Mouse (Mus musculus) ES-CJ7 (cell line): ENCODE data around the gene Rnf126.
A peak's percentile ranks its signal among the peaks of the same experiment; 100 is the strongest.

Source experiments
- DNase-seq: peaks from one replicate; pipeline ENCODE4 v3.0.0; 2011; ENCODE audit warnings: low read depth, low spot score

Gene Rnf126

DNA sequence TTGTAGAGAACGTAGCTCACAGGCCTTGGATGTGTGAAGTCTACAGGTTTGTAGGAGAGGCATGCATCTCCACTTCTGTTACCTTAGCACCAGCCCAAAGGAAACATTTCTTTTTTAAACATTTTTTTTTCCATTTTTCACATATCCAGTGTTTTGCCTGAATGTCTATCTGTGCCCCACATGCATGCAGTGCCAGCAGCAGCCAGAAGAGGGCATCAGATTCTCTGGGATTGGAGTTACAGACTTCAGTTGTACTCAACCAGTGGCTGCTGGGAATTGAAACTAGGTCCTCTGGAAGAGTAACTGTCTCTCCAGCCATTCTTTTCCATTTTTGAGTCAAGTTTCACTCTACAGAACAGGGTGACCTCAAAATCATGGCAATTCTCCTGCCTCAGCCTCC, 34.3 kb downstream of the Rnf126 start:
- DNase-seq, result peak; percentile 64

- DNase-seq, result no peak
Observed at GRCm38 (mm10) chr10:79729357-79729965, 37.3 kb downstream of the Rnf126 start.

- no peak for DNase-seq
Observed at GRCm38 (mm10) chr10:79728323-79729249, 38.2 kb downstream of the Rnf126 start.

GRCm38 (mm10) chr10:79726090-79726489, 40.7 kb downstream of the Rnf126 start:
- DNase-seq, result peak; percentile 69

DNA sequence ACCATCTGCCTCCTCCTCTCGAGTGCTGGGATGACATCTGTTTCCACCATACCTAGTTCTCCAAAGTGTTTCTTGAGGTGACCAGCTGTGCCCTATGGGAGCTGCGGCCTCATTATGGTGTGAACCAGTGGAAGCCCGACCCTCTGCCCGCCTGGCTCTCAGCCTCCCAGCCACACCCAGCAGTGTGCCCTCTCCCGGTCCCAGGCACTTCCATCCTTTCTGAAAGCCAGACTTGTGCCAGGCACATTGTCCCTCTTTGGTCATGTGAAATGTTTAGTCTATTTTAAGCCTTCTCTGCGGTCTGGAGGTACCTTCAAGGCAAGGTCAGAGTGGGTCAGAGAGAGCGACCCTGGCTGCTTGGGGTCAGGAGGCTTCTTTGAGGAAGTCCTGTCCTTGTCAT, 43.1 kb downstream of the Rnf126 start:
- DNase-seq, result no peak

- no peak for DNase-seq
Observed at GRCm38 (mm10) chr10:79723047-79723446, 43.7 kb downstream of the Rnf126 start.

GRCm38 (mm10) chr10:79721089-79721488, 45.7 kb downstream of the Rnf126 start:
- DNase-seq, result no peak

DNA sequence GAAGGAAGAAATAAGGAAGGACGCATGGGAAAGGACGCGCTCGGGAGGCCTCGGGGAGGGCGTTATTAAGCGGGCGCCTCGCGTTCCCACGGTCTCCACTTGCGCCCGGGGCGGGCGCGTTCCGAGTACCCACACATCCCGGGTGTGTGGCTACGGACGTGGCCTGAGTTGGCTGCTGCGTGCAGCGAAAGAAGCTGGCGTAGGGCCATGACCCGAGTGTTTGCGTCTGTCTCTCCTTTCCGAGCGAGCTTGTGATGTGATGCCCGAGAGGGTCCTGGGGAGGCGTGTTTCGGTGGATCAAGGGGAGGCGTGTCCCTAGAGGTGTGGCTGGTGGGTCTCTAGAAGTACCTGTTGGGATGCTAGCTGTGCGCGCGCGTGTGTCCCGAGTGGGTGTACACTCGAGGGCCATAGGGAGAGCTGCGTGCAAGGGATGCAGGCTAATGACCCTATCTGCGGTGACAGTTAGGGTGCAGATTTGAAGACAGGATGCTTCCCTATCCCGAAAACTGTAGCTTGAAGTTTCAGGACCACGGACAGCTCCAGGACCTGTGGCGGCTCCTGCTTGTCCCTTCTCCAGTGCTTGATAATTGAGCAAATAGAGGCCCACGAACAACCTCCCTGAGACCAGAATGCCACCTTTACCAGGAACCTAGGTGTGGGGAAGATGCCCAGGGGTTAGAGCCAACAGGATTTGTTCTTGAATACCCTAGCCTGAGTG, 49.0 kb downstream of the Rnf126 start:
- peak; percentile 81 for DNase-seq

DNA sequence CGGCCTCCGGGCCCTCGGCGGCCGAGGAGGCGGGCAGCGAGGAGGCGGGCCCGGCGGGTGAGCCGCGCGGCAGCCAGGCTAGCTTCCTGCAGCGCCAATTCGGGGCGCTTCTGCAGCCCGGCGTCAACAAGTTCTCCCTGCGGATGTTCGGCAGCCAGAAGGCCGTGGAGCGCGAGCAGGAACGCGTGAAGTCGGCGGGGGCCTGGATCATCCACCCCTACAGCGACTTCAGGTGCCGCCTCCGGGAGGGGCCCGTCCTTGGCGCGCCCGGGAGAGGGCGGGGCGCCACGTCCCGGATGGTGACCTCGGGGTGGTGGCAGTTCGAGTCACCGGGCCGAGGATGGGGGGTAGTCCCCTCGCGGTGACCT, 49.8 kb downstream of the Rnf126 start:
- DNase-seq, result no peak

DNA sequence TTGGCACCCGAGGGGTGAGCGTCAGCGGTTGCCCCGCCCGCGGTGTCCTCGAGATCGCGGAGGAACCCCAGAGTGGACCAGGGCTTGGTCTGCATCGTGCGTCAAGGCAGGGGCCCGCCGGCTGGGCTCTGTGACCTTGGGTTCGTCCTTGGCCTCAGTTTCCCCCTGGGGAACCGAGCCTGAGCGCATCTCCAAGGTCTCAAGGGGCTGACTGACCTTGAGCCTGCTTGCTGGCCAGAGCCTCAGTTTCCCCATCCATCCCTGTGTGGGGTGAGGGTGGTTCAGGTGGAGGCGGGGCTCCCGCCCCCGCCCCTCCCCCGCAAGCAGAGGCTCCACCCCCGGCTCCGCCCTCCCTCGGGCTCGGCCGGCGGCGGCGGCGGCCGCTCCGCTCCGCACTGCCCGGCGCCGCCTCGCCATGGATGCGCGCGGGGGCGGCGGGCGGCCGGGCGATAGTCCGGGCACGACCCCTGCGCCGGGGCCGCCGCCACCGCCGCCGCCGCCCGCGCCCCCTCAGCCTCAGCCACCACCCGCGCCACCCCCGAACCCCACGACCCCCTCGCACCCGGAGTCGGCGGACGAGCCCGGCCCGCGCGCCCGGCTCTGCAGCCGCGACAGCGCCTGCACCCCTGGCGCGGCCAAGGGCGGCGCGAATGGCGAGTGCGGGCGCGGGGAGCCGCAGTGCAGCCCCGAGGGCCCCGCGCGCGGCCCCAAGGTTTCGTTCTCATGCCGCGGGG, 50.3 kb downstream of the Rnf126 start, which contains the start of gene Hcn2:
TSS of gene Hcn2 (plus strand) at position 381 of the 734 bp plus-strand sequence.
- no peak for DNase-seq

DNA sequence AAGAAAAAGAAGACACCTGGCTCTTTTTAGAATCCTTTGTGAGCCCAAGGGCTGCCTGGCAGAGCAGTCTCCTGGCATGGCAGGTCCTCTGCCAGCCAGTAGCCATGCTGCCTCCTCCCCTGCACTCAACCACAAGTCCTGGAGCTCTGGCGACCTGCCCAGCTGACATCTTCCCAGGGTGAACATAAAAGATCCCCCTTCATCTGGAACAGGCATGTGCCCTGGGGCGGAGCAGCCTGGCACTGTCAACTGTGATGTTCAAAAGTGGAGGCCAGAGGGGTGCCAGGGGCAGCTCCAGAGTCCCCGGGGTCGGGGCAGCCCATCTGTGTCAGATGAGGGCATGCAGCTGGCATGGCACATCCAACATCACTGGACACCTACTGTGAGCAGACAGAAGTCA, 51.8 kb downstream of the Rnf126 start:
- no peak for DNase-seq

- DNase-seq, result no peak
Observed at GRCm38 (mm10) chr10:79713163-79713562, 53.6 kb downstream of the Rnf126 start.

DNA sequence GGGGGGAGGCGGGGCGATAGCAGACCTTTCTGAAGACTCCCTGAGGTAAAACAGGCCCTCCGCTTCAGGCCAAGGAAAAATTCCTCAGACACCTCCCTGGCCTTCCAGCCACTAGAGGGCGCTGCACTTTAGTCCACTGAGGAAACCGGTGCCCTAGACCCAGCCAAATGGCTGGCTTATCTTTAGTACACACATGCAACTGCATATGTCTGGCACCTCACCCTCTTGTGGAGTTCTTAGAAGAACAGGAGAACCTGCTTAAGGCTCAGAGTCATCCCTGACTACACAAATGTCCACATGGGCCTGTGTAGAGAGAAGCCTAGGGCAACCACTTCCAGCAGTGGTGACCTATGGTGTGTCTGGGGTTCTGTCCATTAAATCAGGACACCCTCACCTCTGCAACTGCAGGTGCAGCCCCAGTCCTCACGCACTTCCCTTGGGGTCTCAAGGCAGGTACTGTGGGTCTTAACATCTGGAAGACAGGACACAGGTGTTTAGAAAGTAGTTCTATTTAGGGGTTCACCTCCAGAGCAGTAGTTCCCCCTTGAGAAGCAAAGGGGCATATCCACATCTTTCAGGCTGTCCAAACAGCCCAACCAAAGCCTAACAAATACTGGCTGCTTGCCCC, 54.1 kb downstream of the Rnf126 start:
- DNase-seq, result peak; percentile 86

- DNase-seq, result peak; percentile 75
Observed at GRCm38 (mm10) chr10:79712029-79712428, 54.7 kb downstream of the Rnf126 start.

GRCm38 (mm10) chr10:79709307-79709706, 57.4 kb downstream of the Rnf126 start:
- no peak for DNase-seq

DNA sequence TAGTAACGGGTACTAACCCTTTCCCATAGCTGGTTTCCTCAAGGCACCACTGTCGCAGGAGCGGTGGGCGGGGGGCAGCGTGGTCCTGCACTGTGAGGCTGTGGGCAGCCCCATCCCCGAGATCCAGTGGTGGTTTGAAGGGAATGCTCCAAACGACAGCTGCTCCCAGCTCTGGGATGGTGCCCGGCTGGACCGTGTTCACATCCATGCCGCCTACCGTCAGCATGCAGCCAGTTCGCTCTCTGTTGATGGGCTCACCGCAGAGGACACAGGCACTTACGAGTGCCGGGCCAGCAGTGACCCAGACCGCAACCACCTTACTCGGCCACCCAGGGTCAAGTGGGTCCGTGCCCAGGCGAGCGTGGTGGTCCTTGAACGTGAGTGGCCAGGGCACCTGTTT, 58.1 kb downstream of the Rnf126 start:
- no peak for DNase-seq
